Mouse (Mus musculus) thymus, postnatal 10 days (tissue): Measurements from ENCODE around the gene Ajuba.

Source experiments
- DNase-seq, 2 experiments: peaks; one replicate each; pipeline ENCODE4 v3.0.0; 2021; ENCODE audit warnings: low spot score in 2 of 2

Ajuba gene

DNA sequence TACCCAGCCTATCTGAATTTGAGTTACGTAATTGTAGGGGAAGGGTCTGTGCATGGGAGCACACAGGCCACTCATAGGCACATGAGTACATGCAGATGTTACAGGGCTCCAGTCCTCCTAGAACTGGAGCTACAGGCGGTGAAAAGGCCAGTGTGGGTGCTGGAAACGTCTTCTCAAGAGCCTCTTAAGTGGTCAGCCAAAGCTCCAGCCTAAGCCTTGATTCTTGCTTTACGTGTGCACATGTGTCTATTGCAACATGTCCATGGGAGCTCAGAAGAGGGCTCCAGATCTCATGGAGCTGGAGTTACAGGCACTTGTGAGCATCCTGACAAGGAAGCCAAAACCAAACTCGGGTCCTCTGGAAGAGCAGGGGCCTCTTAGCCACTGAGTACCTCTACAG, 32.7 kb downstream of the Ajuba start:
- no peak for DNase-seq

DNA sequence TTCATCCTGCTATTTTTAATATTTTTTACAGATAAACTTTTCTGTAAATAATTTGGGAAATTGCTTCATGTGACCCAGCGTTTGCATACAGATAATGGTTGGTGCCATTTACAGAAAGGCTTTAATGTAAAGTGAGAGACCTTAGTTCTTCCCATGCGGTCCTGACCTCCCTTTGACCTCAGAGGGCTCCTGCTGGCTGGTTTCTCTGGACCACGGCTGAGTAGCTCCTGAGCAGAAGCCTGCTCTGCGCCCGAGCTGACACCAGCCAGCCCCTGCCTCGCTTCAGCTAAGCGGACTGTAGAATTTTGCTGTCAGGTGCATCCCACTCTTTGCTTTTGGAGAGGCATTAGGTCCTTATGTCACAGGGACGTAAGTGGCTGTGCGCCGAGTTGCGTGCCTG, 36.6 kb downstream of the Ajuba start:
- no peak for DNase-seq

DNA sequence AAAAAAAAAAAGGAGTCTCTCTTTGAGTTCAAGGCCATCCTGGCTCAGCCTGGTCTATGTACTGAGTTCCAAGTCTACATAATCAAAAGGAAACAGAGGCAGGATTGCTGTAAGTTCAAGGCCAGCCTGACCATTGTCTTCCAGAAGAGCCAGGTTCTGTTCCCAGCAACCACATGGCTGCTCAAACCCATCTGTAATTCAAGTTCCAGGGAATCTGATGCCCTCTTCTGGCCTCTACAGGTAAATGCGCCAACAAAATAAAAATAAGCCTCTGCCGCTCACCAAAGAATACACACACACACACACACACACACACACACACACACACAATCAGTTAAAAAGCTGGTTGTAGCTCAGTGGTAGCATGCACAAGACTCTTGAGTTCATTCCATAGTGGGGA, 38.8 kb downstream of the Ajuba start:
- no peak for DNase-seq

DNA sequence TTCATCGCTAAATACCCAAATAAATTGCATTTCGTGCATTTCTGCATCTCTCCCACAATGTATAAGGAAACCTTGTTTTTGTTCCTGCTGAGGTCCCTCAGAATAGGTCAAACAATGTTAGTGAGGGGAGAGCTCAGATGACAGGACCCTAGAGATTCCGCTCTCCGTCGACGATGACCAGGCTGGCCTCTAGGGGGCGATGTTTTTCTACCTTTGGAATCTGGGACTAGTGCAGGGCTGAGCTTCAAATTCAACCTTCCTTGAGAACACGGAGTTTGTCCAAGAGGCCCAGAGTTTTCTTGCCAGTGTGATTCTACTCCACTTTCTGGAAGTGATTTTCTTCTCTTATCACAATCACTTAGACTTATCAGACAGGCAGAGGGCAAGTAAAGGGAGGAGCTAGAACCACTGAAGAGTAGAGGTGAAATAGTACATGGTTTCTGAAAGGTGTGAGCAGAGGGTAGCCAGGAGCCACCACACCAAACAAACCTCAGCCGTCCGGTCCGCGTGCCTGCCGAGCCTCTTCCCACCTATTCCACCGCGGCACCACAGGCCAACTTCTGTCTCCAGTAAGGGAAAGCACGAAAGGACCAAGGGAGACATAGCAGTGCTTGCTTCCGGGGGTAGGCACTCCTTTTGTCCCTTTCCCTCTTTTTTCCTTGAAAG, 48.8 kb downstream of the Ajuba start:
- peak; percentile 74 to 93 for DNase-seq

DNA sequence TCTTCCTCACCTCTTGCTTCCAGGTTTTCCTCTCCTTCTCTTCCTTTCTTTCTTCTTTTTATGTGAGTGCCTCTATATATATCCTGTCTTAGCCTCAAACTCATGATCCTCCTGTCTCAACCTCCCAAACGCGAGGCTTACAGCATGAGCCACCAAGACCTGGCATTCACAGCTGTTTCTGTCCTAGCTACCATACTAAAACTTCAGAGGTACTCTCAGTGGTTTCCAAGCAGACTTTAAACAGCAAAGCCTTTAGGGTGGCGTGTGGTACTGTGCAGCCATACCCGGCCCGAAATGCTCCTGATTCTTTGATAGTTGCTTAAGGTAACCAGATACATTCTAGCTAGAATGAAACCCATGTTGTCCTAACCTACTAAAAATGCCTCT, 49.4 kb downstream of the Ajuba start:
- no peak for DNase-seq

- DNase-seq: no peak
Measured at GRCm38 (mm10) chr14:54527227-54528006, 49.9 kb downstream of the Ajuba start.

- DNase-seq: no peak
Measured at GRCm38 (mm10) chr14:54523600-54523999, 53.8 kb downstream of the Ajuba start.
